13 mouse cellular contexts compared by ENCODE assay signal in genomic region chr12:84327111-84327512, GRCm38 (mm10). TPM values are rescaled to one million over a fixed set of nuclear protein-coding genes. Genes with fewer than 3 reads are reported as not detected.
DNase-seq lines count a peak whose midpoint lies in the region; TF ChIP-seq lines count a peak whose summit lies in the region.
"Had no signal": no experiment of that assay in that cellular context is flagged by ENCODE, and none has a peak within 500 bp of the region (broad histone marks: within the 10 kb centered on the region; RNA-seq: fewer than 3 reads in every experiment).

No protein-coding gene starts in this region.

- H3K4me3 ChIP-seq in kidney, adult 2 months (ENCODE audit: insufficient read depth, low read depth, low read length): no peak overlapping the region
- no peak overlapping the region for H3K4me3 ChIP-seq in heart, adult 2 months
- H3K4me3 ChIP-seq: forebrain, embryonic 15.5 days; hindbrain, embryonic 13.5 days; left cerebral cortex, adult 2 months; neural tube, embryonic 12.5 days had no signal

- WGBS in kidney, adult 2 months: 25% methylated on average over 4 of the region's 4 CpGs
- 5% methylated on average over 4 of the region's 4 CpGs for WGBS in heart, adult 2 months

- no peak for TF ChIP-seq POLR2A in kidney, adult 2 months (IDR thresholded peaks at IDR 0.05; ENCODE audit: low read depth, low read length)
- peak; percentile 29; the same call in 1 of the 2 replicates for TF ChIP-seq POLR2A in heart, adult 2 months (IDR thresholded peaks at IDR 0.05; ENCODE audit: insufficient read depth, low read depth, low read length)

- intact Hi-C loops in heart, adult 2 months (cut with DNase I): no loop called here

- peak; percentile 70 for DNase-seq in kidney, adult 2 months
- no peak for DNase-seq in kidney, adult 18-20 months
- peak; percentile 35 to 52 for DNase-seq in heart, adult 2 months
- peak; percentile 64 for DNase-seq in heart, postnatal 4 days
- peak; percentile 17 for DNase-seq in lung, postnatal 14 days
- no peak for DNase-seq in right cerebral cortex, adult 18-20 months
- no peak for DNase-seq in thymus, postnatal 14 days
- no peak for DNase-seq in retina, embryonic 14.5 days (ENCODE audit: low spot score)
- DNase-seq: thymus, adult 2 months had no signal

- peak overlapping the region; percentile 66 for H3K27ac ChIP-seq in kidney, adult 2 months (ENCODE audit: insufficient read depth, low read depth, low read length)
- peak overlapping the region; percentile 59 for H3K27ac ChIP-seq in heart, adult 2 months
- H3K27ac ChIP-seq: forebrain, embryonic 15.5 days; hindbrain, embryonic 13.5 days; left cerebral cortex, adult 2 months; neural tube, embryonic 12.5 days had no signal

- peaks cover 4% of the 10 kb centered on the region for H3K79me2 ChIP-seq in heart, adult 2 months (replicated peaks; ENCODE audit: control insufficient read depth, insufficient read depth, low read length)

- no peaks in the 10 kb centered on the region for H3K27me3 ChIP-seq in kidney, adult 2 months (replicated peaks; ENCODE audit: control insufficient read depth, insufficient read depth, low read length)
- H3K27me3 ChIP-seq in heart, adult 2 months (ENCODE audit: control insufficient read depth, insufficient read depth, low read length): no peaks in the 10 kb centered on the region
- H3K27me3 ChIP-seq: forebrain, embryonic 15.5 days; hindbrain, embryonic 13.5 days; neural tube, embryonic 12.5 days had no signal

- no peaks in the 10 kb centered on the region; the same call in 1 of the 2 replicates for H3K4me1 ChIP-seq in kidney, adult 2 months (ENCODE audit: control insufficient read depth, insufficient read depth, low read length)
- peaks cover 3% of the 10 kb centered on the region; the same call in 1 of the 2 replicates for H3K4me1 ChIP-seq in heart, adult 2 months (ENCODE audit: control insufficient read depth, insufficient read depth, low read length)
- H3K4me1 ChIP-seq: forebrain, embryonic 15.5 days; hindbrain, embryonic 13.5 days; neural tube, embryonic 12.5 days had no signal

- H3K36me3 ChIP-seq in kidney, adult 2 months (ENCODE audit: control insufficient read depth, insufficient read depth, low read length): peaks cover 3% of the 10 kb centered on the region
- peaks cover 20% of the 10 kb centered on the region for H3K36me3 ChIP-seq in heart, adult 2 months (ENCODE audit: control insufficient read depth, insufficient read depth, low read length)

- H3K9ac ChIP-seq in heart, adult 2 months (ENCODE audit: low read depth, low read length): no peak overlapping the region
- H3K9ac ChIP-seq: forebrain, embryonic 15.5 days; hindbrain, embryonic 13.5 days; neural tube, embryonic 12.5 days had no signal

- no peak for TF ChIP-seq CTCF in kidney, adult 2 months (conservative IDR thresholded peaks at IDR 0.05; ENCODE audit: insufficient read depth, insufficient read length, low read depth, low read length)
- TF ChIP-seq CTCF in heart, adult 2 months (IDR thresholded peaks at IDR 0.05): no peak

- TF ChIP-seq EP300 in heart, adult 2 months (IDR thresholded peaks at IDR 0.05; ENCODE audit: insufficient read depth, low read depth, low read length): peak; percentile 54; the same call in 1 of the 2 replicates

RNA-seq across cellular contexts. Expression of gene Zfp410, which starts 10.5 kb away (rescaled TPM):
- 18.8 and 23.8 TPM in 2 replicates for polyA plus RNA-seq in kidney, adult 2 months (2012; rRNA removed)
- 10 to 100 TPM; 18.8 to 20.9 TPM for total RNA-seq in heart, adult 2 months (2021)
- polyA plus RNA-seq in heart, adult 2 months (2012; rRNA removed): 18.4 and 30.3 TPM in 2 replicates
- 10 to 100 TPM; 37.3 to 38.1 TPM for total RNA-seq in heart, postnatal 4 days (2021)

RNA-seq across cellular contexts. Expression of gene Coq6, which starts 34.3 kb away (rescaled TPM):
- polyA plus RNA-seq in kidney, adult 2 months (2012; rRNA removed): 47.7 and 51.2 TPM in 2 replicates
- total RNA-seq in heart, adult 2 months (2021): 100 to 1,000 TPM in 1 of 2 experiments, 10 to 100 TPM in 1; 91.8 to 102 TPM
- 104 and 119 TPM in 2 replicates for polyA plus RNA-seq in heart, adult 2 months (2012; rRNA removed)
- 10 to 100 TPM; 91.6 to 94.9 TPM for total RNA-seq in heart, postnatal 4 days (2021)

RNA-seq across cellular contexts. Expression of gene Fam161b, which starts 34.5 kb away (rescaled TPM):
- 1.2 and 1.3 TPM in 2 replicates for polyA plus RNA-seq in kidney, adult 2 months (2012; rRNA removed)
- total RNA-seq in heart, adult 2 months (2021): 10 to 100 TPM in 1 of 2 experiments, 1 to 10 TPM in 1; 9.8 to 13.2 TPM
- polyA plus RNA-seq in heart, adult 2 months (2012; rRNA removed): 4.1 and 6.8 TPM in 2 replicates
- total RNA-seq in heart, postnatal 4 days (2021): 1 to 10 TPM; 4.0 to 4.3 TPM

RNA-seq across cellular contexts. Expression of gene Ptgr2, which starts 42.1 kb away (rescaled TPM):
- 31.0 and 50.5 TPM in 2 replicates for polyA plus RNA-seq in kidney, adult 2 months (2012; rRNA removed)
- 100 to 1,000 TPM; 222 to 248 TPM for total RNA-seq in heart, adult 2 months (2021)
- polyA plus RNA-seq in heart, adult 2 months (2012; rRNA removed): 59.4 and 143 TPM in 2 replicates
- total RNA-seq in heart, postnatal 4 days (2021): 100 to 1,000 TPM; 127 to 132 TPM

Comparison
In these comparisons a context has a peak if more than half of its experiments do, and no peak if none do; other contexts are left out.
1. DNase-seq: peak in kidney, adult 2 months (single experiment), heart, adult 2 months (2 of 2), heart, postnatal 4 days (single experiment) and lung, postnatal 14 days (single experiment); none in kidney, adult 18-20 months (single experiment), right cerebral cortex, adult 18-20 months (single experiment), thymus, postnatal 14 days (single experiment) and retina, embryonic 14.5 days (single experiment).